Mouse (Mus musculus) left cerebral cortex, adult 9 months (tissue): ENCODE results near the gene Ret.

Source experiments
- DNase-seq, 2 experiments: peaks; one replicate each; pipeline ENCODE4 v3.0.0; 2022; ENCODE audit warnings: low spot score in 2 of 2

The Ret gene

DNA sequence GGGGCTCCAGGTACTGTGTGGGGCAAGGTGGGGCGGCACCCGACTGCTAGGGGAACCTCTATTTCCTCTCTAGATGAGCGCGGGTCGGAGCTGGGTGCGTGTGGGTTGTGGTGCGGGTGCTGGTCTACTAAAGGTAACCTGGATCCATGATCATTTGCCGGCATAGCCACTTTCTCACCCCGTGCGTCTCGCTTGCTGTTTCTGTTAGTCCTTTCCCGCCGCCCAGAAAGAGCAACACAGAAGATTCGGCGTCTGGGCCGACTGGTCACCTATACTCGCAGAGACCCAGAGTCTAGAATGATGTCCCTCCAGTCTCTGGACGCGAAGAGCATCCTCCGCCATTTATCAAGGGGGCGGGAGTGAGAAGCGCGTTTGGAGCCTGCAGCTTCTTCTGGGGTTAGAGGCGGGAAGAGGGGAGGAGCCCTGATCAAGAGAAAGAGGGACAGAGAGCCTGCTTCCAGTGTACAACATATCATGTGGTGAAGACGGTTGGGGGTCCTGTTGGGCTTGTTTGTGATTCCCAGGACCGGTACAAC is at the start of gene Ret:
TSS of gene Ret (minus strand) at position 279 of the 536 bp plus-strand sequence.
- no peak for DNase-seq

DNA sequence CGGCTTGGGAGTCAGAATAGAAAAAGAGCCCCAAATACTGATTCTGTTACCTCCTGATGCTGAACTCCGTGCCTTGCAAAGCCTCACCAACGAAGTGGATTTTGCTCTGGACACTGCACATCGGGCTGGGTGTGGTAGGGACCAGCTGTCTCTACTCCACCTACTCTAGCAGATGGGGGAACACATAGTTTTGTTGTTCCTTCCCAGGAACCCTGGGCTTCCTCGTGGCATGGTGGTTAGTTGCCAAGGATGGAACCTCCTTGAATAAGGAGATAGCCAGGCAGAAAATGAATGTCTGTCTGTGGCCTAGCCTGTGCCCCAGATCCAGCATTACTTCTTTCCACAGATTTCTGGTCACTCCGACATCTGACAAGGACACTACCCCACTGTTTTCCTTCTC is 49.6 kb upstream of the Ret start:
- DNase-seq: no peak

DNA sequence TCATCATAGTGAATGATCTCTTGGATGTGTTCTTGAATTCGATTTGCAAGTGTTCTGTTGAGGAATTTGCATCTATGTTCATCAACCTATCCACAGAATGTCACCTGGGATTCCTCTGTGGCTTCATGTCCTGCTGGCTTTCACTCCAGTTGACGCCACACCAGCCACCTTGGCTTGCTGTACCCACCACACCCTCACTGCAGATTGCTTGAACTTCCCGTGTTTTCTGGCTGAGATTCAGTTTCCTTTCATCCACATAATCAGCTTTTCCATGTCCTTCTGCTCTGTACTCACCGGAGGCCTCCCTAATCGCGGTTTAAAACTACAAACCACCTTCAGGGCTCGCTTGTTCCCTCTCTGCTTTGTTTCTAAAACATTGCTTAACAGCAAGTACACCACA is 46.6 kb upstream of the Ret start:
- no peak for DNase-seq

DNA sequence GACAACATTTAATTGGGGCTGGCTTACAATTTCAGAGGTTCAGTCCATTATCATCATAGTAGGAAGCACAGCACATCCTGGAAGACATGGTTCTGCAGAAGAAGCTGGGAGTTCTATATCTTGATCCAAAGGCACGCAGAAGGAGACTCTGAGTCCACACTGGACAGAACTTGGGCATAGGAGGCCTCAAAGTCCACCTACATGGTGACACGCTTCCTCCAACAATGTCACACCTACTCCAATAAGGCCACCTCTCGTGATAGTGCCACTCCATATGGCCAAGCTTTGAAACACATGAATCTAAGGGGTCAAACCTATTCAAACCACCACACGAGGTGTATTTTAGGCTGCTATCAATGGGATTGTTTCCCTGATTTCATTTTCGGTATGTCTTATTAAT is 45.4 kb upstream of the Ret start:
- no peak for DNase-seq

DNA sequence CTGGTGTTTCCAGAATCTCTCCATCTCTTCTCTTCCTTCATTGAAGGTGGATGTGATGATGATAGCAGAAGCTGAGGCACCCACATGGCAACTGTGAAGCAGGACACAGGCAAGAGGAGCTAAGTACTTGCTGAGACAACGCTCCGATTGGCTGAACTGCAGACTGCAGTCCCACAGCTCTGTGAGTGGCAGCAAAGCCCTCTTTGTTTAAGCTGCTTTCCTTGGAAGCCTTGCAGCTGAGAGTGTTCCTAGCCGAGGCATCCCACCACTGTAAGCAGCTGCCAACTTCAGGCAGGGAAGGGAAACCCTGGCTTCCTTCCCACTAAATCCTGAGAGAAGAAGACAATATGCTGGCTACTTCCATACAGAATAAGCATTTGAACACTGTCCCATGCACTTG is 28.6 kb upstream of the Ret start:
- DNase-seq: peak in 1 of 2 experiments; percentile 13

DNA sequence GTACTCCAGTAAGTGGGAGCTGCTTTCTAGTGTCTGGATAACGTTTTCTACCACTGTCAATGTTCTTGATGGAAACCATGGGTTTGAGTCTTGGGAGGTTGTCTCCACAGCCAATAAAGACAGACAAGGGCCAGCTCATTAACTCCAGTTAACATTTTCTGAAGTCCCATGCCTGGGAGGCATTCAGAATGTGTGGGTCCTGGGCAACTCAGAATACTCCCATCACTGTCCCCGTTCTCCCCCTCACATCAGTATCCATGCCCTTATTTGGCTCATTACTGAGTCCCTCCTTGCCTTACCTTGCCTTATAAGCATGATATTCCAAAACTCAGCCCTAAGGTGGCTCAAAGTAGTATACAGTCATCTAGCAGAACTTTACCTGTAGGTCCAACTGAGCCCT is 25.0 kb upstream of the Ret start:
- DNase-seq: no peak

DNA sequence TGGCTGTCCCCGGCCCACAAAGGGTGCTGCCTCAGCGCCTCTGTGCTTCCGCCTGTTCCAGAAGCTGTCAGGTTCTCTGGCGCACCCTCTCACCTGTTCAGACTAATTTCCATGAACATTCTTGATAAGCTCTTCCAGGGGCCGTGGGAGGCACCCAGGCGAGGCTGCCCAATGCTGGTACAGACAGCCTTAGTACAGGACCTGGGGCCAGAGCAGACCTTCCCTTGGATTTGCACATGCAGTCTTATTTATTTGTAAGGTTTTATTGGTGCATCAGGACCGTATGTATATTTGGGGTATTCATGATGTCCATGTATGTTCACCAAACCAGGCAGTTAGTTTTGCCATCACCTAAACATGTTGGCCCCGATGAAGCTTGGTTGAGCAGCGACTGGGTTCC is 18.2 kb upstream of the Ret start:
- DNase-seq: no peak

DNA sequence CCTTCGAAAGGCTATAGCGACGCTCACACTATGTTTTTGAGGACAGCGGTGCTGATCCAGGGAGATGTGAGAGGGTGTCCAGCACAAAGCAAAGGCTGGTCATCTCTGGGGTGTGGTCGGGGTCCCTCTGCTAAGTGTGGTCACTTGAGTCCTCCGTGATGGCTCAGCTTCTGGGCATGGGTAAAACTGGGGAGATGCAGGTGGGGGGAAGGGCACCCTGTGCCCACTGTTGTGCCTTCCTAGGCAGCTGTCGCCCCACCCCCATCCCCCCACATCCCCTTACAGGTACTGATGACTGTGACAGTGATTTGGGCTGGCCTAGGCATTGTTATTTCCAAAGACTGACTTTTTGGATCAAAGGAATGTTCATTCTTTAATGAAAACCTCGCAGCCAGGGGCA is 10.8 kb upstream of the Ret start:
- DNase-seq: no peak

DNA sequence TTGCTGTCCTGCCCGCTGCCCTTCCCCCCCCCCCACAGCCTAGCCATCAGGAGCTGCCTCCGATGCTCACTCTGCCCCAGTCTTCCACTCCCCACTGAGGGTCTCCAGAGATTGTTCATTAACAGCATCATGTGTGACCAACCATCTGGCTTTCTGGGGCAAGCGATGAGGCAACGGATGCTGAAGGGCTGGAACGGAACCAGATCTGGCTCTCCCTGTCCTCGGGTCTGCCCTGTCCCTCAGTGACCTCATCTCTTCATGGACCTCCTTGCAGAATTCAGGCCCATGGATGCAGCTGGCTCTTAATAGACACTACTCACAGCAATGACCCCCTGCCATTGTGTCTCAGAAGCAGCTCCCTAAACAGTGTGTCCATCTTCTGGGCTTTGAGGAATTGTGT is 8.9 kb upstream of the Ret start:
- no peak for DNase-seq

DNA sequence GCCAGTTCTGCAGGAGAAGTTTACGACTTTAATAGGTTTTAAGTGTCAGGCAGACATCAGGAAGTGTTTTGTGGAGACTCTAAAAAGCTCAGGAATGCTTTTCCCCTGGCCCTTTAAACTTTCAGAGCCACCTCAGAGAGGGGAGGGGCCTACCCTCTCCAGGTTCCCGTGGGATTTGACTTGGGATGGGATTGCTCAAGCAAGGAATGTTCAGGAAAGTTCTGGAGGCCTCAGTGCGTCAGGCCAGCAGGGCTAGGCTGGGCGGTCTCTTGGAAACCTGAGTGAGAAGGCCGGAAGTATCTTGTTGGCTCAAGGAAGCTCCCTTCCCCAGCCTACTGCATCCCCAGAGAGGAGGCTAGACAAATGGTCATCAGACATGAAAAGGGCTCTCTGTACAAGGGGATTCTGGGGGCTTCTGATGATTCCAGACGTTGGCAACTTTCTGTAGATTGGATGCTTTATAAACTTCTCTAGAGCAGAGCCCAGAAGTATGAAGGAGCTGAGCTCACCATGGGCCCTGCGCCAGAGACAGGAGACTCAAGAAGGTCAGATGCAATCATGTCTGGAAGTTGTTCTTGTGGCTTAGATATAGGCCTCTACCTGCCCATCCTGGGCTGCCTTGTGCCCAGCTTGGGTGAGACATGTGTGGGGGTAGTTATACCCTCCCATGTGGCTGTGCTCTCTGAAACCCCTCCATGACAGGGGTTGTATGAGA is 7.8 kb upstream of the Ret start:
- no peak for DNase-seq

DNA sequence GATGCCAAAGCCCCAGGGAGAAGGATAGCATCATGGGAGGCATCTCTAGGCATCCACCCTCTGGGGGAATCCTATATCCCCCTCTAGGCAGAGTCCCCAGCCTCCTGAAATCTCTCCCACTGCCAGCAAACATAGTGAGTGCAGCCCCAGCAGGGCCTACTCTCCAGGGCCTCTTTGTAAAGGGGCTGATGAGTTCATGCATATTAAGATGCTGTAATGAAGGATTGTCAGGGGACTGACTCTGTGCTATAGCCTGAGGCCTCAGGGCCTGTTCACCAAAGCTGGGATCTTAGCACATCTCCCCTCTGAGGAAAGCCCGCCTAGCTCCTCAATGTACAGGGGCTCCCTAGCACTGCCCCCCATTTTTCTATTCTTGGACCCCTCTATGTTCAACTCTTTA is 6.6 kb upstream of the Ret start:
- DNase-seq: no peak

DNA sequence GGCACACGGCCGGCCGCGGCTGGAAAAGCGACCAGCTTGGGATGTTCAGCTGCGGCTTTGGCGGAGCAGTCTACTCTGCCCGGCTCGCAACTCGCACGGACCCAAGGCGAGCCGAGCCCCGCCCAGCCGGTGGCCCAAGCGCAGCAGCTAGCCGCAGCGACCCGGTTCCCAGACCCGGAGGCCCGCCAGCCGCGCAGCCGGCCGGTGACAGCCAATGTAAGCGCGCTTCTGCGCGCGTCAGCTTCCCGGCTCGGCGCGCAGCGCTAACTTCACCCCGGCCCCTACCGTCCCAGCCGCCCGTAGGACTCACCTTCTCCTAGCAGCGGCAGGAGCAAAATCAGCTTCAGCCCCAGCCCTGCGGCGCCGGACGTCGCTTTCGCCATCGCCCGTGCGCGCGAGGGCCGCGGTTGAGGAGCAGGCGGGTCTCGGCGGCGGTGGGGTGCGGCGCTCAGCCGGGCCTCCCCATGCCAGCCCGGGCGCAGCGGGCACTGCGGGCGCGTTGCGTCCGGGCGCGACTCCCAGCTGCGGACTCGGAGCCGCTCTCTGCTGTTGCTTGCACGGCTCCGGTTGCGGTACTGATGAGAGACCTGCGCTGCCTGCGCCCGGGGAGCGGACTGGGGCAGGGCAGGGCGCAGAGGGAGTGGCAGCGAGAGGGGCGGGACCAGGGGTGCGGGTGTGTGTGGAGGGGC is 623 bp downstream of the Ret start:
- no peak for DNase-seq

DNA sequence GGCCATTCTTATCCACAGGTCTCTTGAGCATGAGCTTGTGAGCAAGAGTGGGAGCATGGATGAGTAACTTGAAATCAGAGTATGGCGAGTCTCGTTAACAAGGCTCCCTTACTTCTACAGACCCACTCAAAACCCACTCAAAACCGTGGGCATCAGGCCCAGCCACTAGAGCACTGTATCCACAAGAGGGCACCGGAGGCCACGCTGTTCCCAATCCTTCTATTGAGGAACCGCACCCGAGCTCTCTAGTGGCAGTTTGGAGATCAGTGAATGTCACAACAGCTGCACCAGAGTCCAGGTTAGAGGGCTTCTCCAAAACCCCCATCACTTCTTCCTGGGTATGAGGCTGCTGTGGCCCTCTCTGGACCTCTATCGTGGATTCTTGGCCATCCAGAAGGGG is 2.4 kb downstream of the Ret start:
- peak in 1 of 2 experiments; percentile 63 for DNase-seq

DNA sequence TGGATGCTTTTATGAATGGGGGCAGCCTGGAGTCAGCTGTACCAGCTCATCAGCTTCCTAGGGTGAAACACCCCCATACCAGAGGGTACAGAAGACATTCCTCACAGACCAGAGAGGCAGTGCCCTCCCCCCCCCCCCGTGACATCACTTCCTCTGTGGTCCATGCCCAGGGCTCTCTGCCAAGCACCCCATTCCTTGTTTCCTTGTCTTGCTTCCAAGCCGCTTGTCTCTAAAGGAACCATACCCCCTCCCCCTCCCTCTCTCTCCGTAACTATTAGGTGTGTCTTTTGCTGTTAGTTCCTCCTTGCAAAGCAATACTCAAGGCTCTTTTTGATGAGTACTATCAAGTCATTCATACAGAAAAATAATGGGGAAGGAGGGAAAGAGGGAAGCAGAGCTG is 4.6 kb downstream of the Ret start:
- no peak for DNase-seq

DNA sequence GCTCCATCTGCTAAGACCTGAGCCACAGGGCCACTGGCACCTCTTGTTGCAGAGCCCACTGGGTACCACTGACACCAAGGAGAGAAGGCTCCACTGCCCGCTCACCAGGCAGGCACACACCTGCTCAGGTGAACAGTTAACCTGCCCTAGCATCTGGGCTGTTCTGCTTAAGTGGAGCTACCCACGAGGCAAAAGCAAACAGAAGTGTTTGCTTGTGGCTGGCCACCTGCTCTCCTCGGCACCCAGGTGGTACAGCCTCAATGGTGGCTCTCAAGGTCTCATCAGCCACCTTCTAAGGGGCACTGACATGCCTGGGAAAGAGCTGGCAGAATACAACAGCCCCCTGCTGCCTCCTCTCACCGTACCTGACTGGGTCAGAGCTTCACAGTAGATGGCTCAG is 5.3 kb downstream of the Ret start:
- DNase-seq: no peak

DNA sequence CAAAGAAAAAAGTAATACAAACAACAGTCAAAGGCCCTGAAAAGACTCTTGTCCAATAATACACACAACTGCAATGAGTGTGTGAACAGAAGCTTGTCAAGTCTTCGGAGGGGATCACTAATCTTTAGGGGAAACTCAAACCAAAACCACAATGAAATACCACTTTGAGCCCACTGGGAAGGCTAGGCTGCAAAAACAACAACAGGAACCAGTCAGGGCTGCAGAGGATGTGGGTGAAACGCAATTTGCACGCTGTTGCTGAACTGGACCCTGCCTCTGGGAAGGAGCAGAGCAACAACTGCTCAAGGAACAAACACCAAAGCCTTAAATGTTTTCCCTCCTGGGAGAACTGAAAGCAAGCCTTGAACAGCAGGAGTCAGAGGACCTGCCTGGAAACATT is 7.8 kb downstream of the Ret start:
- no peak for DNase-seq

DNA sequence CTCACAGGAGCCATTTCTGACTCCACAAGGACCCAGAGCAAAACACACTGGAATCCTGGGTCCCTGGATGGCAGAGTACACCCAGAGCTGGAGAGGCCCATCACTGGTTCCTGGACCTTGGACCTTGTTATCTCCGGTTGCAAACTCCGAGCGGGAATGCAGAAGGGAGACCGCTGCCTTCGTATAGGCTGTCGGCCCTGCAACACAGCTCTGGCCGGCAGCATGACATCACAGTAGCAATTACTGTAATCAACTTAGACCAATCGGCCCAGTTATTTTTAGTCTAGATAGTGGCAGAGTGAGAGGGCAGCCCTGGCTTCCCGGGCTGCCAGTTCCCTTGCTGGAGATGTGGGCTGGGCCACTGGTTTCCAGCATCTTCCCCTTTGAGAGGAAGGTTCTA is 8.9 kb downstream of the Ret start:
- DNase-seq: no peak

DNA sequence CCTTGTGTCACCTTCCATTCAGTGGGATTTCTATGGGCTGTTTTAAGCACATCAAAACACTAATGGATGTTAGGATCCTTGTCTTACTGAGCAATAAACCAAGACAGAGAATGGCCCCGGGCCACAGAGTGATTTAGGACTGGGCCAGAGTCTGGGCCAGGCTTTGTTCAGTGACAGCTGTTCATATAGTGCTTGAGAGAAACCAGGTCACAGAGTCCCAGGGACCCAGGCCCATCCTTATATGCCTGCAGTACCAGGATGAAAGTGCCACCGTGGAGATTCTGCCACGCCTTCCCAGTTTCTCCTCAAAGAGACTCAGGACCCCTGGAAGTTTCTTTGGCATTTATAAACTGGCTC is 10.3 kb downstream of the Ret start:
- no peak for DNase-seq

DNA sequence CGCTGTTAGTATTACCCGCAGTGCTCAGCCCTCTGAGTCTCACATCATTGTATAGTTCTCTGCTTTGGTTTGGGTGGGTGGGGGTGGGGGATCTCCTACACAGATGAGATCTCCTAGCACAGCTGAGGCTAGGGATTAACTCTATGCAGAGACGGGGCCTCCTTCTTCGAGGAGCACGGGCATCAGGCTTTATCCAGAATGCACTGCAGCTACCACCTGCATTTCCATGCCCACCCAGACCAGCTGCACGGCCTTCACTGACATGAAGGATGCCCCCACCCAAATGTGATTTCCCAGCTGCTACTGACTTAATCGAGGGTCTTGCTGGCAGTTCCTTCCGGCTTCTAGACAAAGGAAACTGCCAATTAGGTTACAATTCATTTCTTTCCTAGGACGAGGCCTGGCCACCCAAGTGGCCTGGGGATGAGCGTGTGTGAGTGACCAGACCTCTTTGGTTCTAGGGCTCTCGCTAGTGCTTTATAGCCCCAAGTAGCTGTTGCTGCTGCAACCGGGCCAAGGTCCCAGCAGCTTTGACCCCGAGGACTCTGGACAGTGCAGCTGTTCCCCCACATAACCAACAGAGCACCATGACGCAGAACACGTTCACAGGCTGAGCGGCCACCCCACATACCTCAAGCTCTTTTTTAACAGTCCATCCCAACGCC is 10.8 kb downstream of the Ret start:
- DNase-seq: no peak

DNA sequence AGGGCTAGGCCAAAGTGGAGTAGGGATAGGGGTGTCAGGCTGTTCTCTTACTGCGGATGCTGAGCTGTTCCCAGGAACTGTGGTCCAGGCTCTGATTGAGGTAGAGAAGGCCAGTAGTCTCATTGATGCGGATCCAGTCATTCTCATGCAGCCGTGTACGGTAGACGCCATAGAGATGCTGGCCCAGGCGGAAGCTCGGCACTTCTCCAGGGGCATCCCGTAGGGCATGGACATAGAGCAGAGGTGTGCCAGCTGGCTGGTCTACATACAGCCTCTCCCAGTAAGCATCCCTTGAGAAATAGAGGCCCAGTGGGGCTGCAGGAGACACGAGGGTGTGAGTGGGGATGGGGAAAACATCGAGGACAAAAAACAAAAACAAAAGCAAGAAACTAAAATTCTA is 13.4 kb downstream of the Ret start:
- DNase-seq: no peak

DNA sequence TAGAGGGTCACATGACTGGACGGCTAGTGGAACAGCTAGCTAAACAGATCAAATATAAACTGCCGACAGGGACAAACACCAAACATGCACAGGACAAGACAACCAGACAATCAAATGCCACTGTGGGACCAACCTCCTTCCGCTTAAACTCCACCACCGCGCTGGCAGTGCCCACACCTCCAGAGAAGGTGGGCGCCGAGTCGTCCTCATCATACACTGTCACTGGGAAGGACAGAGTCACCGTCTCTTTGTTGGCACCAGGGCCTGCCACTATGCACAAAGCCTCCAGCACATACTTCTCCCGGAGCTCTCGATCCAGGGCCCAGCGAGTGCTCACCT is 17.5 kb downstream of the Ret start:
- no peak for DNase-seq

DNA sequence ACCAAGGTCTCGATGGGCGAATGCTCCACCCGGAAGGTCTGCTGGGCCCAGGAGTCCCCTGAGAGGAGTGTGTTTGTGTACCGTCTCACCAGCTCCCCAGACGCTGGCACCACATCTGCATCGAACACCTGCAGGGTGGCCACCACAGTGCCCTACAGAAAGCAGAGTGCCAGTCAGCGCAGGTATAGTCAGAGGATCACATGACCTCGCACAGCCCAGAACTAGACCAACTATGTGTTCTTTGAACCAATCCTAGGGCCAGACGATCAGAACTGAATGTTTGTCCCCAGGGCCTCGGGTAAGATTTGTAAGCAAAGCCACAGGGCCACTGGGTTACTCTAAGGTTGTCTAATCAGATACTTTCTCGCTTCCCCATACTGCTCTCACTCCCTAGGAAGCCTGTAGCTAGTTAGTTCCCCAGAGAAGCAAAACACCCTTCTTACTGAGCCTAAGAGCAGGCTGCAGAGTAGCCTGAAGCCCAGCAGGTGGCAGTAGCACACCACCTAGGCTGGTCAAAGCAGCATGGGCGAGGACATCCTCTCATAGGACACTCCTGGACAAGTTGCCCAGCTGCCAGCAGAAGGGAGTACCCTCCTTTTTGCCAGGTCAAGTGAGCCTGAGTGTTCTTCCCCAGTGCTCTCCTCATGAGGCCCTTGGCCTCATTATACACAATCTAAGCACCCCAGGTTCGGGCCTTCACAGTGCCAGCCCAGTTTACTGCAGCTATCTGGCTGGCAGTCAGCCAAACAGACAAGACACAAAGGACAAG is 18.0 kb downstream of the Ret start:
- DNase-seq: peak in 1 of 2 experiments; percentile 75

DNA sequence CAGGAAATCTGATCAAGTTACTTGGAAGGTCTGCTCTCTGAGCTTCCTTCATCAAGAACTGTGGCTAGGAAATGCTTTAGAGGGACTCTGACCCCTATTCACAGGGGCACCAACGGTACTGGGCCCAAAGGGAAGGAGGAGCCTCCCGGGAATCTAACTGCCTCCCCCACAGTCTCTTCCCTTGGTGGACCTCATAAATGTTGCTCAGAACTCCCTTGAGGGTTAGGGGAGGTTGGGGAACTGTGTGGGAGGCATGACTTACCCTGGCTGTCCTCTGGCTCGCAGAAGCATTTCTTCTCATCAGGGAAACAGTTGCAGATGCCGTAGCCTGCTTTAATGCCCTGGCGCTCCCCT is 23.6 kb downstream of the Ret start:
- DNase-seq: no peak
